Mouse (Mus musculus): Measurements from ENCODE around the gene Rbm42.
A peak's percentile ranks its signal among the peaks of the same experiment; 100 is the strongest.

DNA sequence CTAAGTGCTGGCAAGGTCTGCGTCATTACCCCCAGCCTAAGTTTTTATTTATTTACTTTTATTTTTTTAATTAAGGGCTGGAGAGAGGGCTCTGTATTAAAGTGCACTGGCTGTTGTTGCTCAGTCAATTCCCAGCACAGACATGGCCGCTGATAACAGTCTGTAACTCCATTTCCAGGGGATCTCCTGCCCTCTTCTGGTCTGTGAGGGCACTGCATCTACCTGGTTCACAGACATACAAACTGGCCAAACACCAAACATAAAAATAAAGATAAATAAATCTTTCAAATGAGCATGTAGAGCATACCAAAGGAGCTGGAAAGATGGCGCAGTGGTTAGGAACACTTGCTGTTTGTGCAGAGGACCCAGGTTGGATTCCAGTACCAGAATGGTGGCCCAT is 30.9 kb downstream of the Rbm42 start:
- TF ChIP-seq POLR2A (IDR thresholded peaks at IDR 0.05; ENCODE audit: insufficient read depth, low read length) (no peak), CTCF (IDR thresholded peaks at IDR 0.05; ENCODE audit: low read depth, low read length) (peak; percentile 58), EP300 (IDR thresholded peaks at IDR 0.05; ENCODE audit: insufficient read depth, low read depth, low read length) (no peak)
